Mouse (Mus musculus): ENCODE data around the gene AC140267.1. TPM values are rescaled to one million over a fixed set of nuclear protein-coding genes. Genes with fewer than 3 reads are reported as not detected.

AC140267.1 gene
- polyA plus RNA-seq, 1 experiment from 2014 or later, result 2.1 TPM

DNA sequence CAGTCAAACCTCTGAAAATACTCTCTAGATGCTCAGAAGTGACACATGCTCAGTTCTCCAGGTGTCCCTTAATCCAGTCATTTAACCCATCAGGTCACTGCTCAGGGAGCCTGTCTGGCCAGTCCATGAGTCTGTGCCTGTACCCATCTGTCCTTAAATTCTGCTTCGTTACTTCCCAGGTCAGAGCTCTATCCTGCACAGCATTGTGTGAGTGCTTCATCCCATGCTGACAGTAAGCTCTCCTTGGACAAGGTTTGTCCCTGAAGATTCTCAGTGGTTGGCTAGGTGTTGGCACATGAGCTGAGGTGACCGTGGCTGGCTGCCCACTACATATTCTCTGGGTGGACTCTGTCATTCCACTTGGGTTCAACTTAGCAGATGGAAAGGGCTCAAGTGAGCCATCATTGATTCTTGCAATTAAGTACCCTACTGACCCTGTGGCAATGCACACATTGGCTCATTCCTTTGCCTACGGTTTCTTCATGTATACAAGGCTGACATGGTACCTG lies 29.5 kb upstream of the AC140267.1 start:
- no peak for ATAC-seq (ENCODE audit: low FRiP score, low TSS enrichment)
- 91% methylated on average over 3 of the region's 3 CpGs for WGBS
- H3K4me3 ChIP-seq (replicated peaks; ENCODE audit: low read depth, low read length), result no peak overlapping the region

DNA sequence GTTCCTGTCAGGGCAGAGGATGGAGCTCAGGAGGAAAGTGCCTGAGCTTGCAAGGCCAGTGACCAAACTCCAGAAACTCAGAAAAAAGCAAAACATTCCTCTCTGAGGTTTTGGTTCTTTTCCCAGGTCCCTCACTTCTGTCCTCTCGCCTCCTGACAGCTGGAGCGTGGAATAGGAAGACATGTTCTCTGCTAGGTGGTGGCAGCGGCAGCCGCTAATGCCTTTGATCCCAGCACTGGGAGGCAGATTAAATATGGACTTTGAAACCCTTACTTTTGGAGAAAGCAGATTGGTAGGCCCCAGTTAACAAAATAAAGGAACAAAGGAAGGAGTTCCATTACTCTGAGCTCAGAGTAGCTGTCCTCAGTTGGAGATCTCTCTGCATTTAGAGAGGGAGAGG lies 27.2 kb upstream of the AC140267.1 start:
- Histone ChIP-seq H3K9ac (replicated peaks; ENCODE audit: low read length) (no peak overlapping the region), H3K9me3 (ENCODE audit: control insufficient read depth, low read length) (no peaks in the 10 kb centered on the region), H3K27ac (replicated peaks; ENCODE audit: low read depth, low read length) (no peak overlapping the region), H3K4me1 (ENCODE audit: control insufficient read depth, insufficient read depth, low read length) (no peaks in the 10 kb centered on the region), H3K4me2 (ENCODE audit: low read length) (no peak overlapping the region), H3K36me3 (ENCODE audit: control insufficient read depth, insufficient read depth, low read length) (peaks cover 29% of the 10 kb centered on the region), H3K27me3 (ENCODE audit: control insufficient read depth, insufficient read depth, low read length) (no peaks in the 10 kb centered on the region), H3K4me3 (replicated peaks; ENCODE audit: low read depth, low read length) (no peak overlapping the region)
- peak; percentile 17 for DNase-seq
- ATAC-seq (ENCODE audit: low FRiP score, low TSS enrichment), result no peak
- 9% methylated on average over 4 of the region's 4 CpGs for WGBS

More for the DNA sequence above, 29.5 kb upstream of the AC140267.1 start:
- Histone ChIP-seq H3K27me3 (ENCODE audit: control insufficient read depth, insufficient read depth, low read length) (no peaks in the 10 kb centered on the region), H3K4me2 (ENCODE audit: low read length) (no peak overlapping the region), H3K9ac (replicated peaks; ENCODE audit: low read length) (no peak overlapping the region), H3K36me3 (ENCODE audit: control insufficient read depth, insufficient read depth, low read length) (peaks cover 6% of the 10 kb centered on the region), H3K27ac (replicated peaks; ENCODE audit: low read depth, low read length) (no peak overlapping the region), H3K4me1 (ENCODE audit: control insufficient read depth, insufficient read depth, low read length) (no peaks in the 10 kb centered on the region), H3K9me3 (ENCODE audit: control insufficient read depth, low read length) (no peaks in the 10 kb centered on the region)
- no peak for DNase-seq

DNA sequence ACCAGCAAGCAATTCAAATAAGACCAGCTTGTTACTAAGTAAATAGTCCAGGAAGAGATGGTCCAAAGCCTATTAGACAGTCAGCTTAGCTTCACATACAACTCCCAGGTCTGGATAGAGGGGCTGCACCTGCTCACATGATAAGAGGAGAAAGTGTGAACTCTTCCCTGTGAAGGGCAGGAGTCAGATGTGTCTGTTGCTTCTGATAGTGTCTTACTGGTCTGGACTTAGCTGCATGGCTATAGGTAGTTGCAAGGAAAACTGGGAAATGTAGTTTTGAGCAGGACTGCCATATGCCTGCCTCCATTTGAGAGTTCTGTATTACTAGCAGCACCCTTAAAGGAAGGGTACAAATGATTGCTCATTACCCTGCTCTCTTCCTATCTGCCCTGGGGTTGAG lies 21.9 kb upstream of the AC140267.1 start:
- Histone ChIP-seq H3K4me1 (ENCODE audit: control insufficient read depth, insufficient read depth, low read length) (no peaks in the 10 kb centered on the region), H3K4me2 (ENCODE audit: low read length) (no peak overlapping the region), H3K27ac (replicated peaks; ENCODE audit: low read depth, low read length) (no peak overlapping the region), H3K27me3 (ENCODE audit: control insufficient read depth, insufficient read depth, low read length) (no peaks in the 10 kb centered on the region), H3K9me3 (ENCODE audit: control insufficient read depth, low read length) (no peaks in the 10 kb centered on the region), H3K4me3 (replicated peaks; ENCODE audit: low read depth, low read length) (no peak overlapping the region), H3K9ac (replicated peaks; ENCODE audit: low read length) (no peak overlapping the region), H3K36me3 (ENCODE audit: control insufficient read depth, insufficient read depth, low read length) (peaks cover 35% of the 10 kb centered on the region)
- no peak for ATAC-seq (ENCODE audit: low FRiP score, low TSS enrichment)
- no peak for DNase-seq

DNA sequence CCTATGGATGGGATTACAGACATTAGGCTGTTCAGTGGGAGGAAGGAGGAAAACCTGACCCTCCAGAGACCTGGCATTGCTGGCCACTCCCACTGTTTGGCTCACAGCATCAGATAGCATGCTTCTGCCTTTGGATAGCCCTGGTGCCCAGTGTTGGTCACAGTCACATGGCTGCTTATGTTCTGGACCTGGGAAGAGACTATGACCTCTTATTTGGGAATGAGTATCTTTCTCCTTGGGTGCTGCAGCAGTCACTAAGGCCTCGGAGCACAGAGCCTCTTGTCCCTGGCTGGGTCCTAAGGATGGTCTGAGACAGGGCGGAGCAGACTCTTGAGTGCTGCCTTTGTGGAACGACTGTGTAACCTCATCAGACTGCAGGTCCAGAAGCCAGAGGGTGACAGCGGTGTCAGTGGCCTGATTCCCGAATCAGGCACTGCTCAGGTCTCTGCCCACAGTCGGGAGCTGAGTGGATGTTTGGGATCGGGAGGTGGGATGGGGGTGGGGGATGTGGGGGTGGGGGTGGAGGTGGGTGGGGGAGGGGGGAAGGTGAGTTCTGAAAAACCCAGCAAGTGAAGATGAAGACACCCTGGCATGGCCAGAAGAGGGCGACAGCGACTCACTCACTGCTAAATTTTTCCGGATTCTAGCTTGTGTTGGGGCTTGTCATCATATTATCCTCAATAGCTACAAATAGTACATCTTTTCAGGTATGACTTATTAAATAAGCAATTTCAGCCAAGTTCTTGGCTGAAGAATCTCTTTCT lies 19.7 kb upstream of the AC140267.1 start:
- no peak overlapping the region for H3K27ac ChIP-seq (replicated peaks; ENCODE audit: low read depth, low read length)
- H3K27me3 ChIP-seq (ENCODE audit: control insufficient read depth, insufficient read depth, low read length), result no peaks in the 10 kb centered on the region
- H3K9ac ChIP-seq (replicated peaks; ENCODE audit: low read length), result no peak overlapping the region
- no peak overlapping the region for H3K4me3 ChIP-seq (replicated peaks; ENCODE audit: low read depth, low read length)
- peak; percentile 58 for DNase-seq
- no peak overlapping the region for H3K4me2 ChIP-seq (ENCODE audit: low read length)
- H3K9me3 ChIP-seq (ENCODE audit: control insufficient read depth, low read length), result no peaks in the 10 kb centered on the region
- 17% methylated on average over 10 of the region's 10 CpGs for WGBS
- H3K36me3 ChIP-seq (ENCODE audit: control insufficient read depth, insufficient read depth, low read length), result peaks cover 31% of the 10 kb centered on the region
- no peak; the same call in 1 of the 2 replicates for ATAC-seq (ENCODE audit: low FRiP score, low TSS enrichment)
- H3K4me1 ChIP-seq (ENCODE audit: control insufficient read depth, insufficient read depth, low read length), result no peaks in the 10 kb centered on the region

DNA sequence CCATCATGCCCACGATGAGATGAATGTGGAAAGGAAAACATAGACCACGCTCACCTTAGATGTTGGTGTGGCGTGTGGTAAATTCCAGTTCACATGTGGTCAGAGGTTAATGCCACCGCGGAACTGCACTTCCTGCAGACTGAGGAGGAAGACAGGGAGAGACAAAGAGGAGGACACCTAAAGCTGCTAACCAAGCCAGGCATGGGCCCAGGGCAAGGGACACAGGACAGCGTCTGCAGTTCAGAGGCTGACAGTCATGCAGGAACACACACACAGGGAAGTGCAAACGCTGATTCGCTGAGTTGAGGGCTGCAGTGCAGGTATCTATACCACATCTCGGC lies 19.2 kb upstream of the AC140267.1 start:
- Histone ChIP-seq H3K4me2 (ENCODE audit: low read length) (no peak overlapping the region), H3K4me1 (ENCODE audit: control insufficient read depth, insufficient read depth, low read length) (no peaks in the 10 kb centered on the region), H3K9ac (replicated peaks; ENCODE audit: low read length) (no peak overlapping the region), H3K27me3 (ENCODE audit: control insufficient read depth, insufficient read depth, low read length) (no peaks in the 10 kb centered on the region), H3K27ac (replicated peaks; ENCODE audit: low read depth, low read length) (no peak overlapping the region), H3K4me3 (replicated peaks; ENCODE audit: low read depth, low read length) (no peak overlapping the region), H3K9me3 (ENCODE audit: control insufficient read depth, low read length) (no peaks in the 10 kb centered on the region), H3K36me3 (ENCODE audit: control insufficient read depth, insufficient read depth, low read length) (peaks cover 26% of the 10 kb centered on the region)
- WGBS, result 71% methylated on average over 9 of the region's 9 CpGs
- ATAC-seq (ENCODE audit: low FRiP score, low TSS enrichment) (no peak), DNase-seq (no peak)

DNA sequence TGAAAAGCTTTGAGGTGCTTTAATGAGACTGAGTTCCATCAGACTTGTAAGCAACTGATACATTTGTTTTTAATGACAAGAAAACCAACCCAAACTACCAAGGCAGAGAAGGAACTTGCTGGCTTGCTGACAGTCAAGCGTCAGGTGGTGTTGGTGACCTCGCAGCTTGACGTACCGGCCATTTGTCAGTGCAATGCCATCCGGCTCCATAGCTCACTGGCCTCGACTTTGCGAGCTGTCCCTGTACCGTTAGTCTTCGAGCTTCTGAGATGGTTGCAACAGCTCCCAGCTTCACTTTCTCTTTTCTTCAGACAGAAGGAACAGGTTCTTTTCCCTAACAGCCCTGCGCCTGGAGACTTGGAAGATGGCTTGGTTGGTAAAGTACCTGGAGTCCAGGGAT lies 18.2 kb upstream of the AC140267.1 start:
- no peaks in the 10 kb centered on the region for H3K27me3 ChIP-seq (ENCODE audit: control insufficient read depth, insufficient read depth, low read length)
- H3K36me3 ChIP-seq (ENCODE audit: control insufficient read depth, insufficient read depth, low read length), result peaks cover 16% of the 10 kb centered on the region
- no peaks in the 10 kb centered on the region for H3K4me1 ChIP-seq (ENCODE audit: control insufficient read depth, insufficient read depth, low read length)
- H3K4me2 ChIP-seq (ENCODE audit: low read length), result no peak overlapping the region
- H3K9me3 ChIP-seq (ENCODE audit: control insufficient read depth, low read length), result no peaks in the 10 kb centered on the region
- WGBS, result 94% methylated on average over 10 of the region's 10 CpGs
- H3K4me3 ChIP-seq (replicated peaks; ENCODE audit: low read depth, low read length), result no peak overlapping the region
- no peak overlapping the region for H3K27ac ChIP-seq (replicated peaks; ENCODE audit: low read depth, low read length)
- H3K9ac ChIP-seq (replicated peaks; ENCODE audit: low read length), result no peak overlapping the region
- ATAC-seq (ENCODE audit: low FRiP score, low TSS enrichment) (no peak), DNase-seq (no peak)

DNA sequence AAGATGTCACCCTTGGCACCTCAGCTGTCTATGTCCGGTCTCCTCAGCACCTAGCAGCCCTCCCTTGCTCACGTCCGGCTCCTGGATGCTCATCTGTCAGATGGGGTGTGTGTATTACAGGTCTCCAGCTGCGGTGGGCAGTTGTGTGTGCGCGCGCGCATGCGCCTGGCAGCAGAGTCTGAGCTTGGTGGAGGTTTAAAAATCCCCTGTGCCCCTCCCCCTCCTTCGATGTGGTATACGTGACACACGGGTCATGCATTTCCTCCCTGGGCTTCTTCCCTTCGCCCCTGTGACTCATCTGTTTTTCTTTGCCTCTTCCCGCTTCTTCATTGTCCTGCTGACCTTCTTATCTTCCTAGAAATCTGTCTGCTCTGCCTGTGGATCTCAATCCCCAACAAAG lies 16.4 kb upstream of the AC140267.1 start:
- DNase-seq (peak; percentile 36), ATAC-seq (ENCODE audit: low FRiP score, low TSS enrichment) (no peak)
- Histone ChIP-seq H3K36me3 (ENCODE audit: control insufficient read depth, insufficient read depth, low read length) (0 out of 2 replicates have a peak, but pooled peaks cover 3% of the 10 kb centered on the region), H3K27ac (replicated peaks; ENCODE audit: low read depth, low read length) (no peak overlapping the region), H3K27me3 (ENCODE audit: control insufficient read depth, insufficient read depth, low read length) (no peaks in the 10 kb centered on the region), H3K4me1 (ENCODE audit: control insufficient read depth, insufficient read depth, low read length) (no peaks in the 10 kb centered on the region), H3K9ac (replicated peaks; ENCODE audit: low read length) (no peak overlapping the region), H3K4me3 (replicated peaks; ENCODE audit: low read depth, low read length) (no peak overlapping the region), H3K9me3 (ENCODE audit: control insufficient read depth, low read length) (no peaks in the 10 kb centered on the region), H3K4me2 (ENCODE audit: low read length) (0 out of 2 replicates have a peak overlapping the region, but pooled peaks have one; percentile 8)
- 60% methylated on average over 14 of the region's 14 CpGs for WGBS

DNA sequence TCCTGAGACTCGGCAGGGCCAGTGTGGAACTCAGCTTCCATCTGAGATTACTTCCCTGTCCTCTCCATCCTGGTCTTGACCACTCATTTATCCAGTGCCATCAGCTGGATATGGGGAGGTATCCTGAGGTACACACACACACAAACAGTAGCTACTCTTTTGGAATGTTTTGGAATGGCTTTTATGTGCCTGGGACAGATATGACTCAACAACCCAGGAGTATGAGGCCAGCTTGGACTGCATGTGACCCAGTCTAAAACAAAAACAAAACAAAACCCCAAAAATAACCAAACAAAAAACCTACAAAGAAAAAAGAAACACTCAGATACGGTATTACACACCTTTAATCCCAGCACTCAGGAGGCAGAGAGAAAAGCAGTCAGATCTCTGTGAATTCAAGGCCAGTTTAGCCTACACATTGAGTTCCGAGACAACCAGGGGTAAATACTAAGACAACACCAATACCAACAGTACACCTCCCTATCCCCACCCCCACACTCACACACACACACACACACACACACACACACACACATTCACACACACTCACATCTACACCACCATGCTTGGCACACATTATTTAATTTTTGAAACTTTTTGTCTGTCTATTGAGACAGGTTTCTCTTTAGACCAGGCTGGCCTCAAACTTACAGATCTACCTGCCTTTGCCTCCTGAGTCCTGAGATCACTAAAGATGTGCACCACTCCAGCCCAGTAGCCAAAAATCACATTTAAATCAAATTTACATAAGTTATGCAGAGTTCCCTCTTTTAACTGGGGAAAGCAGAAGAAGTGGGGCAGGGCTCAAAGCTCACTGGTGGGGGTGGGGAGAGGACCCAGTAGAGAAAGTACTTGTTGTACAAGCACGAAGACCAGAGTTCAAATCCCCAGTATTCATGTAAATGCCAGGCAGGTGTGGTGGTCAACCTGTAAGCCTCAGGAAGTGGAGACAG lies 15.7 kb upstream of the AC140267.1 start:
- 0 out of 2 replicates have a peak, but pooled peaks cover 3% of the 10 kb centered on the region for H3K36me3 ChIP-seq (ENCODE audit: control insufficient read depth, insufficient read depth, low read length)
- no peak overlapping the region for H3K27ac ChIP-seq (replicated peaks; ENCODE audit: low read depth, low read length)
- no peaks in the 10 kb centered on the region for H3K27me3 ChIP-seq (ENCODE audit: control insufficient read depth, insufficient read depth, low read length)
- no peak overlapping the region for H3K9ac ChIP-seq (replicated peaks; ENCODE audit: low read length)
- no peak overlapping the region for H3K4me3 ChIP-seq (replicated peaks; ENCODE audit: low read depth, low read length)
- DNase-seq (no peak), ATAC-seq (ENCODE audit: low FRiP score, low TSS enrichment) (no peak)
- H3K4me2 ChIP-seq (ENCODE audit: low read length), result no peak overlapping the region
- no peaks in the 10 kb centered on the region for H3K9me3 ChIP-seq (ENCODE audit: control insufficient read depth, low read length)
- WGBS, result 68% methylated on average over 4 of the region's 4 CpGs
- H3K4me1 ChIP-seq (ENCODE audit: control insufficient read depth, insufficient read depth, low read length), result no peaks in the 10 kb centered on the region

All from midbrain, embryonic 14.5 days (tissue).